Mouse (Mus musculus) liver, embryonic 14.5 days (tissue): ENCODE data around the gene Pdzk1. TPM values are rescaled to one million over a fixed set of nuclear protein-coding genes. Genes with fewer than 3 reads are reported as not detected.

Experiments used
- ATAC-seq: fragments of 200-750 bp; cut with Nextera tagmentation; 2 replicates; pipeline ENCODE4 v1.8.0; 2017; ENCODE audit warnings: moderate number of reproducible peaks, mild to moderate bottlenecking, moderate library complexity; ENCODE audit not compliant: insufficient read depth
- DNase-seq, 3 experiments: peaks; one replicate each; pipeline ENCODE4 v3.0.0-alpha.2; 2012 to 2013; ENCODE audit warnings: low read depth in 3 of 3, low spot score in 3 of 3
- H3K27ac ChIP-seq: fragments of 300-500 bp; sonication (generic); 2 replicates; pipeline ENCODE4 v1.5.1; 2014; ENCODE audit warnings: moderate library complexity, mild to moderate bottlenecking, control low read depth, inconsistent platforms
- H3K27me3 ChIP-seq: fragments of 300-500 bp; sonication (generic); 2 replicates; pipeline ENCODE4 v1.6.1; 2014; ENCODE audit warnings: mild to moderate bottlenecking, low read length, moderate library complexity; ENCODE audit not compliant: control insufficient read depth, insufficient read depth
- H3K36me3 ChIP-seq: fragments of 300-500 bp; sonication (generic); replicated peaks from 2 replicates; pipeline ENCODE4 v1.6.1; 2014; ENCODE audit warnings: low read depth; ENCODE audit not compliant: control insufficient read depth, insufficient read depth
- H3K4me1 ChIP-seq, 2 experiments: fragments of 200-500 bp in 1 of 2; fragments of 300-500 bp in 1 of 2; sonication (generic) in 1 of 2; replicated peaks; 2 replicates each; pipeline ENCODE4 v1.6.1; 2012 to 2014; ENCODE audit warnings: antibody characterized with exemption in 1 of 2, inconsistent platforms in 1 of 2, low read length in 1 of 2; ENCODE audit not compliant: control insufficient read depth in 2 of 2, insufficient read depth in 2 of 2
- H3K4me2 ChIP-seq: fragments of 300-500 bp; sonication (generic); 2 replicates; pipeline ENCODE4 v1.6.1; 2014; ENCODE audit warnings: low read depth, mild to moderate bottlenecking, control low read depth, moderate library complexity
- H3K4me3 ChIP-seq, 2 experiments: fragments of 200-500 bp in 1 of 2; fragments of 300-500 bp in 1 of 2; sonication (generic) in 1 of 2; 2 replicates each; pipeline ENCODE4 v1.5.1; 2012 to 2014; ENCODE audit warnings: low read depth in 2 of 2, low read length in 2 of 2, mild to moderate bottlenecking in 2 of 2, control low read depth in 1 of 2, inconsistent platforms in 1 of 2, moderate library complexity in 1 of 2; ENCODE audit not compliant: insufficient read depth in 1 of 2
- H3K9ac ChIP-seq: fragments of 300-500 bp; sonication (generic); replicated peaks from 2 replicates; pipeline ENCODE4 v1.6.1; 2014; ENCODE audit warnings: mild to moderate bottlenecking, control low read depth, moderate library complexity
- H3K9me3 ChIP-seq: fragments of 300-500 bp; sonication (generic); 2 replicates; pipeline ENCODE4 v1.6.1; 2016; ENCODE audit warnings: low read length, mixed read lengths; ENCODE audit not compliant: control insufficient read depth
- CTCF ChIP-seq: IDR thresholded peaks from 2 replicates; pipeline ENCODE4 v1.5.1; 2016; ENCODE audit warnings: antibody characterized with exemption, low read depth, control low read depth
- EP300 ChIP-seq: IDR thresholded peaks from 2 replicates; pipeline ENCODE4 v1.6.1; 2016; ENCODE audit warnings: antibody characterized with exemption, low read depth
- WGBS: fragments of 180-500 bp; shearing (Covaris S2); extraction: QIAGEN DNeasy Blood & Tissue Kit; methylation state at CpG from one replicate; pipeline ENCODE4 v1.1.7; 2014; ENCODE audit not compliant: insufficient replicate concordance; 5-methylcytosine and 5-hydroxymethylcytosine counted together
- polyA plus RNA-seq, 2 experiments: library from polyadenylated mRNA; depleted of rRNA in 1 of 2; stranded (reverse) in 1 of 2; unstranded in 1 of 2; fragments of >200 nt; fragmentation: Nextera tagmentation in 1 of 2; extraction: Ambion mirVana in 1 of 2; gene quantifications; 2 replicates each; pipeline versions ENCODE4 v1.2.1 to v1.2.3; 2012 to 2014

The Pdzk1 gene
- polyA plus RNA-seq, 2 experiments: 6.3 to 11.4 TPM

- ATAC-seq: no peak
- TF ChIP-seq CTCF: no peak
- no peak for TF ChIP-seq EP300
Observed at GRCm38 (mm10) chr3:96868566-96868965, 39.5 kb downstream of the Pdzk1 start.

GRCm38 (mm10) chr3:96869091-96869490 is 40.0 kb downstream of the Pdzk1 start:
- WGBS: 82% methylated on average over 7 of the region's 7 CpGs
- Histone ChIP-seq H3K9ac (no peak overlapping the region), H3K9me3 (no peaks in the 10 kb centered on the region), H3K4me3 (no peak overlapping the region), H3K4me2 (no peak overlapping the region), H3K27ac (no peak overlapping the region), H3K27me3 (no peaks in the 10 kb centered on the region), H3K36me3 (peaks cover 22% of the 10 kb centered on the region), H3K4me1 (no peaks in the 10 kb centered on the region)
- ATAC-seq: no peak
- TF ChIP-seq EP300: no peak
- no peak for TF ChIP-seq CTCF
- no peak for DNase-seq

More at GRCm38 (mm10) chr3:96868566-96868965, 39.5 kb downstream of the Pdzk1 start:
- Histone ChIP-seq H3K4me3 (no peak overlapping the region), H3K4me1 (no peaks in the 10 kb centered on the region), H3K27me3 (no peaks in the 10 kb centered on the region), H3K4me2 (no peak overlapping the region), H3K36me3 (peaks cover 20% of the 10 kb centered on the region), H3K9me3 (no peaks in the 10 kb centered on the region), H3K27ac (no peak overlapping the region), H3K9ac (no peak overlapping the region)
- 80% methylated on average over 8 of the region's 8 CpGs for WGBS
- DNase-seq: no peak

GRCm38 (mm10) chr3:96870270-96870669 is 41.2 kb downstream of the Pdzk1 start:
- no peaks in the 10 kb centered on the region for H3K4me1 ChIP-seq
- H3K27me3 ChIP-seq: no peaks in the 10 kb centered on the region
- no peak overlapping the region for H3K4me3 ChIP-seq
- H3K4me2 ChIP-seq: no peak overlapping the region
- H3K9me3 ChIP-seq: no peaks in the 10 kb centered on the region
- DNase-seq: no peak
- no peak for TF ChIP-seq EP300
- TF ChIP-seq CTCF: no peak
- 77% methylated on average over 2 of the region's 2 CpGs for whole genome bisulfite sequencing
- no peak overlapping the region for H3K27ac ChIP-seq
- H3K36me3 ChIP-seq: peaks cover 22% of the 10 kb centered on the region
- ATAC-seq: no peak
- H3K9ac ChIP-seq: no peak overlapping the region

- peaks cover 22% of the 10 kb centered on the region for H3K36me3 ChIP-seq
- H3K27me3 ChIP-seq: no peaks in the 10 kb centered on the region
- no peak for ATAC-seq
- TF ChIP-seq EP300 (no peak), CTCF (no peak)
- no peak overlapping the region for H3K27ac ChIP-seq
- no peak overlapping the region for H3K4me2 ChIP-seq
- no peaks in the 10 kb centered on the region for H3K4me1 ChIP-seq
- no peaks in the 10 kb centered on the region for H3K9me3 ChIP-seq
- DNase-seq: no peak
- H3K9ac ChIP-seq: no peak overlapping the region
- no peak overlapping the region for H3K4me3 ChIP-seq
- 72% methylated on average over 8 of the region's 8 CpGs for WGBS
Observed at GRCm38 (mm10) chr3:96871070-96871469, 42.0 kb downstream of the Pdzk1 start.

- no peak overlapping the region for H3K4me2 ChIP-seq
- H3K9me3 ChIP-seq: no peaks in the 10 kb centered on the region
- H3K36me3 ChIP-seq: peaks cover 22% of the 10 kb centered on the region
- H3K4me3 ChIP-seq: no peak overlapping the region
- no peaks in the 10 kb centered on the region for H3K27me3 ChIP-seq
- DNase-seq (no peak), ATAC-seq (no peak)
- no peaks in the 10 kb centered on the region for H3K4me1 ChIP-seq
- no peak for TF ChIP-seq EP300
- TF ChIP-seq CTCF: no peak
- WGBS: 81% methylated on average over 8 of the region's 8 CpGs
- no peak overlapping the region for H3K9ac ChIP-seq
- no peak overlapping the region for H3K27ac ChIP-seq
Observed at GRCm38 (mm10) chr3:96872501-96872900, 43.4 kb downstream of the Pdzk1 start.
